Mouse (Mus musculus): ENCODE results near the gene Mylk4. TPM values are rescaled to one million over a fixed set of nuclear protein-coding genes. Genes with fewer than 3 reads are reported as not detected.

The Mylk4 gene
- total and polyA plus RNA-seq, 3 experiments, result 59.5 to 290 (median 262) TPM

DNA sequence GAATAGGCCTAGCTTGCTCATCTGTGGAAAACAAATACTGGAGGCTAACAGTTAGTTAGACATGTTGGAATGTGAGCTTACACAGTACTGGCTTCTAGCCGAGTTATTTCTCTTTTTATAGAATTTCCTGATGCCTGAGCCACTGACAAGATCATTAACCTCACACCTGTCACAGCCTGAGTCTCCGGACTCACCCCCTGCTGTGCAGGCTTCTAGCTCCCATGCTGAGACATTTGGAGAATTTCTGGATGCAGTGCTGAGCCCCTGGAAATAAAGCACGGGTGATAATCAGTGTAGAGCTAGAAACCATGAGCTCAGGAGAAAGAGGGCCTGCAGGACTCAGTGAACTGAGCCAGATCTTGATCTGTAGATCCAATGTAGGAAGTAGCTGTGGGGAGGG is 13.8 kb downstream of the Mylk4 start:
- Histone ChIP-seq H3K27me3 (ENCODE audit: control insufficient read depth, insufficient read depth, low read length) (no peaks in the 10 kb centered on the region), H3K79me2 (replicated peaks; ENCODE audit: control insufficient read depth, insufficient read depth, low read length) (no peaks in the 10 kb centered on the region), H3K36me3 (ENCODE audit: control insufficient read depth, insufficient read depth, low read length) (peaks cover 21% of the 10 kb centered on the region), H3K4me3 (no peak overlapping the region), H3K27ac (peak overlapping the region; percentile 83), H3K4me1 (ENCODE audit: control insufficient read depth, insufficient read depth, low read length) (peaks cover 8% of the 10 kb centered on the region; the same call in 1 of the 2 replicates), H3K9ac (ENCODE audit: low read depth, low read length) (peak overlapping the region; percentile 16; the same call in 1 of the 2 replicates)
- 13% methylated on average over 3 of the region's 3 CpGs for WGBS
- intact Hi-C loops (cut with DNase I), result loop anchor here (2.0 to 10.0 kb wide), 2 partner anchors 29 to 155 kb away; no protein-coding TSS in a partner anchor
- TF ChIP-seq CTCF (IDR thresholded peaks at IDR 0.05), result no peak
- peak; percentile 42; the same call in 1 of the 2 replicates for TF ChIP-seq POLR2A (IDR thresholded peaks at IDR 0.05; ENCODE audit: insufficient read depth, low read depth, low read length)
- DNase-seq, result no peak

DNA sequence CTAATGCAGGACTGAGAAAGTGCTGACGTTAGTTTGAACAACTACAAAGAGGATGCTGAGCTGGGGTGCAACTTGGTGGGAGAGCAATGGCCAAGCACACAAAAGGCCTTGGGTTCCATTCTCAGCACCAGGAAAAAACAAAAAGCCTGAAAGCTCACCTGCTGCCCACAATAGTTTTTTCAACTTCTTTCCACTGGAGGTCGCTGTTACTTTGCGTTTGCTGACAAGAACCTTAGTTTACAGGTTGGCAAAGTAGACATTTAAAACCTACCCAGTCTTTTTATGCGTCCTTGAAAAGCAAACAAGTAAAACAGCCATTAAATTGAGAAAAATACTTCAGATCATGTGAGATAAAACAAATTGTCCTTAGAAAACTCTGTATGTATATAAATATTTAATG is 15.7 kb downstream of the Mylk4 start:
- Histone ChIP-seq H3K4me1 (ENCODE audit: control insufficient read depth, insufficient read depth, low read length) (peaks cover 14% of the 10 kb centered on the region), H3K9ac (ENCODE audit: low read depth, low read length) (no peak overlapping the region), H3K79me2 (replicated peaks; ENCODE audit: control insufficient read depth, insufficient read depth, low read length) (no peaks in the 10 kb centered on the region), H3K4me3 (no peak overlapping the region), H3K27me3 (ENCODE audit: control insufficient read depth, insufficient read depth, low read length) (no peaks in the 10 kb centered on the region), H3K27ac (peak overlapping the region; percentile 83), H3K36me3 (ENCODE audit: control insufficient read depth, insufficient read depth, low read length) (peaks cover 26% of the 10 kb centered on the region)
- 17% methylated on average over 4 of the region's 4 CpGs for WGBS
- no peak for DNase-seq
- TF ChIP-seq CTCF (IDR thresholded peaks at IDR 0.05) (peak; percentile 80), POLR2A (IDR thresholded peaks at IDR 0.05; ENCODE audit: insufficient read depth, low read depth, low read length) (no peak)
- intact Hi-C loops (cut with DNase I), result loop anchor here (2.0 to 10.0 kb wide), 2 partner anchors 31 to 157 kb away; no protein-coding TSS in a partner anchor

DNA sequence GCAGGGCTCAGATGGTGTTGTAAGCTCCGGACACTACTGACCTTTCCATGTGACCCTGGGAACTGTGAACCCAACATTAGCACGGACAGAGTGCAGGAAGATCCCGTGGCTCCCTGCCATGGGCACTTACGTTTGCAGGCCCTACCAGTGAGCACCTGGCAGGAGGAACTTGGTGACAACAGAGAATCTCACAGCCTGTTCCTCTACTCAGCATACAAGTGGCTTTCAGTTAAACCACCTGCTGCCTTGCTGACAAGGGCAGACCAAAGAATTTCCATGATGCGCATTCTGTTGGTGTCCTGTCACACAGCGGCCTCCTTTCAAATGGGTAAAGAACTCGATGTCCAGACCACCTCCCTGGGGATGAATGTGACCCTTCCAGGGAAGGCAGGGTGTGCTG is 19.3 kb downstream of the Mylk4 start:
- peaks cover 43% of the 10 kb centered on the region for H3K36me3 ChIP-seq (ENCODE audit: control insufficient read depth, insufficient read depth, low read length)
- intact Hi-C loops (cut with DNase I), result loop anchor here (10.0 kb wide), 1 partner anchor 160 kb away; no protein-coding TSS in a partner anchor
- 22% methylated on average over 7 of the region's 7 CpGs for WGBS
- peaks cover 3% of the 10 kb centered on the region; the same call in 1 of the 2 replicates for H3K79me2 ChIP-seq (replicated peaks; ENCODE audit: control insufficient read depth, insufficient read depth, low read length)
- no peak overlapping the region for H3K9ac ChIP-seq (ENCODE audit: low read depth, low read length)
- H3K27me3 ChIP-seq (ENCODE audit: control insufficient read depth, insufficient read depth, low read length), result no peaks in the 10 kb centered on the region
- H3K27ac ChIP-seq, result peak overlapping the region; percentile 89
- TF ChIP-seq CTCF (IDR thresholded peaks at IDR 0.05) (no peak), EP300 (IDR thresholded peaks at IDR 0.05; ENCODE audit: insufficient read depth, low read depth, low read length) (peak; percentile 98), POLR2A (IDR thresholded peaks at IDR 0.05; ENCODE audit: insufficient read depth, low read depth, low read length) (0 out of 2 replicates have a peak, but pooled peaks have one; percentile 11)
- peak; percentile 69 to 82 for DNase-seq
- H3K4me1 ChIP-seq (ENCODE audit: control insufficient read depth, insufficient read depth, low read length), result peaks cover 24% of the 10 kb centered on the region
- H3K4me3 ChIP-seq, result no peak overlapping the region

DNA sequence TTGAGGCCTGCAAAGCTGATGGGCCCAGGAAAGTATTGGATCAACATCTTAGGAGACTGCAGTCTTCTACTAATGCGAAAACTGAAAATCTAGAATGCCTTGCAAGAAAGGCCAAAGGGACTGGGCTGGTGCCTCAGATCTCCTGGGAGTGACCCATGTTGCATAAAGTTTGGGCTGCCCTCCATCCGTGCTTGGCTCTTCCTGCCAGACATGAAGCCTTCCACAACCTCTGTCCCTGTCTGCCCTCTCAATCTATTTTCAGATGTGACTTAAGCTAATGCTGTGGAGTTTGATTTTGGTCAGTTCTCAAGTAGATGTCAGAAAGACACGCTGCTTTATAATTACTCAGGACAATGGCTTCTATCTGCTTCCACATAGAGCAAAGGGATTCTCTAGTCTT is 20.6 kb downstream of the Mylk4 start:
- no peaks in the 10 kb centered on the region for H3K27me3 ChIP-seq (ENCODE audit: control insufficient read depth, insufficient read depth, low read length)
- peak overlapping the region; percentile 89 for H3K27ac ChIP-seq
- intact Hi-C loops (cut with DNase I), result loop anchor here (10.0 kb wide), 1 partner anchor 162 kb away; no protein-coding TSS in a partner anchor
- WGBS, result 33% methylated on average over 3 of the region's 3 CpGs
- TF ChIP-seq POLR2A (IDR thresholded peaks at IDR 0.05; ENCODE audit: insufficient read depth, low read depth, low read length) (peak; percentile 67), EP300 (IDR thresholded peaks at IDR 0.05; ENCODE audit: insufficient read depth, low read depth, low read length) (peak; percentile 98), CTCF (IDR thresholded peaks at IDR 0.05) (no peak)
- H3K79me2 ChIP-seq (replicated peaks; ENCODE audit: control insufficient read depth, insufficient read depth, low read length), result peaks cover 3% of the 10 kb centered on the region; the same call in 1 of the 2 replicates
- peaks cover 21% of the 10 kb centered on the region for H3K4me1 ChIP-seq (ENCODE audit: control insufficient read depth, insufficient read depth, low read length)
- H3K9ac ChIP-seq (ENCODE audit: low read depth, low read length), result peak overlapping the region; percentile 38; the same call in 1 of the 2 replicates
- H3K36me3 ChIP-seq (ENCODE audit: control insufficient read depth, insufficient read depth, low read length), result peaks cover 43% of the 10 kb centered on the region
- DNase-seq, result peak; percentile 61 to 80
- no peak overlapping the region for H3K4me3 ChIP-seq

DNA sequence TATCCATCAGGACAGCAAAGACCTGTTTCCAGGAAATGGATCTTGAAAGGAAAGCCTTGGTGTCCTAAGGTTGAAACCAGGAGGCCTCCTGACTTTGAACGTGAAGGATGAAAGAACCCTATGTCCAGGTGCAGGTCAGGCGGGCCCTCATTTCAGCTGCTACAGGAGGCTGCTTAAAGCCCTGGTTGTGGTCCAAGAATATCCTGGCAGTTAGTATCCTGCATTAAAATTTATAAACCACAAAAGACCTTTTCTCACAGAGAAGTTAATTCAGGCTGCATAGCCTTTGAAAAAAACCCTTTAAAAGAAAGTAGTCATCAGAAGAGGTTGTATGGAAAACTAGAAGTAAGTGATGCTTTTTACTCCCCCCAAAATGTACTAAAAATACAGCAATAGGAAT is 23.0 kb downstream of the Mylk4 start:
- peaks cover 39% of the 10 kb centered on the region for H3K36me3 ChIP-seq (ENCODE audit: control insufficient read depth, insufficient read depth, low read length)
- peak overlapping the region; percentile 13; the same call in 1 of the 2 replicates for H3K27ac ChIP-seq
- no peak overlapping the region for H3K9ac ChIP-seq (ENCODE audit: low read depth, low read length)
- TF ChIP-seq EP300 (IDR thresholded peaks at IDR 0.05; ENCODE audit: insufficient read depth, low read depth, low read length) (no peak), POLR2A (IDR thresholded peaks at IDR 0.05; ENCODE audit: insufficient read depth, low read depth, low read length) (no peak), CTCF (IDR thresholded peaks at IDR 0.05) (no peak)
- intact Hi-C loops (cut with DNase I), result loop anchor here (10.0 kb wide), 1 partner anchor 164 kb away; no protein-coding TSS in a partner anchor
- peaks cover 21% of the 10 kb centered on the region for H3K4me1 ChIP-seq (ENCODE audit: control insufficient read depth, insufficient read depth, low read length)
- H3K4me3 ChIP-seq, result no peak overlapping the region
- H3K27me3 ChIP-seq (ENCODE audit: control insufficient read depth, insufficient read depth, low read length), result no peaks in the 10 kb centered on the region
- 61% methylated on average over 2 of the region's 2 CpGs for WGBS
- DNase-seq, result no peak
- peaks cover 3% of the 10 kb centered on the region; the same call in 1 of the 2 replicates for H3K79me2 ChIP-seq (replicated peaks; ENCODE audit: control insufficient read depth, insufficient read depth, low read length)

DNA sequence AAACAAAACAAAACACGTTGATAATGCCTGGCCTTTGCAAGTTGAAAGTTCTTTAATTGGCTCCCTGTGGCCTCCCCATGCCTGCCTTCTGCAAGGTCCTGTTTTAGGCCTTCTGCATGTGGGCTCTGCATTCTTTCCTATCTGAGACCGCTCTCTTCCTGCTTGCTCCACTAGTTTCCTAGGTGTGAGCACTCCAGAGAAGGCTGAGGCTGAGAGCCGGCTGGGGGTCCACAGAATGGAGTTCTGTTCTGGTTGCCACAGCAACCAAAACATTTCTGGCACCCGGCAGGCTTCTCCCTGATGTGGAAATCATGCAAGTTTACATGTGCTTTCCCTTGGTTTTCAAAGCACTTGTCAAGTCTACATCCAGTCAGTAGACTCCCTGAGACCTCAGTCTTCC is 24.7 kb downstream of the Mylk4 start:
- 43% methylated on average over 4 of the region's 4 CpGs for WGBS
- Histone ChIP-seq H3K27ac (0 out of 2 replicates have a peak overlapping the region, but pooled peaks have one; percentile 23), H3K4me1 (ENCODE audit: control insufficient read depth, insufficient read depth, low read length) (peaks cover 17% of the 10 kb centered on the region), H3K36me3 (ENCODE audit: control insufficient read depth, insufficient read depth, low read length) (peaks cover 34% of the 10 kb centered on the region), H3K4me3 (no peak overlapping the region), H3K9ac (ENCODE audit: low read depth, low read length) (no peak overlapping the region), H3K79me2 (replicated peaks; ENCODE audit: control insufficient read depth, insufficient read depth, low read length) (peaks cover 3% of the 10 kb centered on the region; the same call in 1 of the 2 replicates), H3K27me3 (ENCODE audit: control insufficient read depth, insufficient read depth, low read length) (no peaks in the 10 kb centered on the region)
- no peak for DNase-seq
- no peak for TF ChIP-seq CTCF (IDR thresholded peaks at IDR 0.05)
- no peak for TF ChIP-seq EP300 (IDR thresholded peaks at IDR 0.05; ENCODE audit: insufficient read depth, low read depth, low read length)
- TF ChIP-seq POLR2A (IDR thresholded peaks at IDR 0.05; ENCODE audit: insufficient read depth, low read depth, low read length), result no peak
- intact Hi-C loops (cut with DNase I), result no loop called here

Data from heart, adult 2 months (tissue).